Mouse (Mus musculus): ENCODE measurements around the gene Cep104. TPM values are rescaled to one million over a fixed set of nuclear protein-coding genes. Genes with fewer than 3 reads are reported as not detected.

Gene Cep104
- polyA plus RNA-seq (2014; fragmentation: Nextera tagmentation; extraction: Ambion mirVana): 18.9 and 21.4 TPM in 2 replicates

- peak; percentile 97 for DNase-seq
- WGBS: under 1% methylated on average over 68 of the region's 68 CpGs
- Histone ChIP-seq H3K36me3 (ENCODE audit: insufficient read depth) (peaks cover 23% of the 10 kb centered on the region), H3K27me3 (ENCODE audit: insufficient read depth, low read length) (no peaks in the 10 kb centered on the region), H3K9me3 (ENCODE audit: low read depth, low read length) (no peaks in the 10 kb centered on the region), H3K27ac (ENCODE audit: low read depth) (no peak within 1 kb of the TSS), H3K9ac (peak within 1 kb of the TSS; percentile 66), H3K4me2 (peak within 1 kb of the TSS; percentile 73), H3K4me3 (ENCODE audit: low read depth, low read length) (peak within 1 kb of the TSS; percentile 72), H3K4me1 (ENCODE audit: insufficient read depth) (peaks cover 4% of the 10 kb centered on the region)
- TF ChIP-seq CTCF (IDR thresholded peaks at IDR 0.05; ENCODE audit: low read depth): no peak
- peak; percentile 99 for ATAC-seq (ENCODE audit: insufficient read depth)
These were observed at the start of gene Cep104, which contains the start of gene Dffb for GRCm38 (mm10) chr4:153974431-153975291. Gene Cep104, plus strand, starts transcription at chr4:153975194. Gene Dffb, minus strand, starts transcription at chr4:153975126.

- no peak overlapping the region for H3K9ac ChIP-seq
- ATAC-seq (ENCODE audit: insufficient read depth) (no peak), DNase-seq (no peak)
- no peaks in the 10 kb centered on the region for H3K27me3 ChIP-seq (ENCODE audit: insufficient read depth, low read length)
- H3K4me2 ChIP-seq: no peak overlapping the region
- H3K27ac ChIP-seq (ENCODE audit: low read depth): no peak overlapping the region
- TF ChIP-seq CTCF (IDR thresholded peaks at IDR 0.05; ENCODE audit: low read depth): no peak
- no peaks in the 10 kb centered on the region for H3K4me1 ChIP-seq (ENCODE audit: insufficient read depth)
- H3K9me3 ChIP-seq (ENCODE audit: low read depth, low read length): no peaks in the 10 kb centered on the region
- H3K4me3 ChIP-seq (ENCODE audit: low read depth, low read length): no peak overlapping the region
- 76% methylated on average over 11 of the region's 11 CpGs for WGBS
- no peaks in the 10 kb centered on the region for H3K36me3 ChIP-seq (ENCODE audit: insufficient read depth)
These were observed 46.2 kb upstream of the Cep104 start for GRCm38 (mm10) chr4:153928772-153929299.

GRCm38 (mm10) chr4:153929425-153929824, 45.6 kb upstream of the Cep104 start:
- DNase-seq (no peak), ATAC-seq (ENCODE audit: insufficient read depth) (no peak)

GRCm38 (mm10) chr4:153929921-153930320, 45.1 kb upstream of the Cep104 start:
- H3K9ac ChIP-seq: no peak overlapping the region
- DNase-seq: no peak
- no peak overlapping the region for H3K27ac ChIP-seq (ENCODE audit: low read depth)
- H3K9me3 ChIP-seq (ENCODE audit: low read depth, low read length): no peaks in the 10 kb centered on the region
- H3K27me3 ChIP-seq (ENCODE audit: insufficient read depth, low read length): no peaks in the 10 kb centered on the region
- 64% methylated on average over 4 of the region's 4 CpGs for WGBS
- H3K4me3 ChIP-seq (ENCODE audit: low read depth, low read length): no peak overlapping the region
- TF ChIP-seq CTCF (IDR thresholded peaks at IDR 0.05; ENCODE audit: low read depth): no peak
- ATAC-seq (ENCODE audit: insufficient read depth): no peak
- H3K4me2 ChIP-seq: no peak overlapping the region
- no peaks in the 10 kb centered on the region for H3K4me1 ChIP-seq (ENCODE audit: insufficient read depth)
- H3K36me3 ChIP-seq (ENCODE audit: insufficient read depth): no peaks in the 10 kb centered on the region

More at GRCm38 (mm10) chr4:153929425-153929824, 45.6 kb upstream of the Cep104 start:
- Histone ChIP-seq H3K9me3 (ENCODE audit: low read depth, low read length) (no peaks in the 10 kb centered on the region), H3K27ac (ENCODE audit: low read depth) (no peak overlapping the region), H3K27me3 (ENCODE audit: insufficient read depth, low read length) (no peaks in the 10 kb centered on the region), H3K36me3 (ENCODE audit: insufficient read depth) (no peaks in the 10 kb centered on the region), H3K4me1 (ENCODE audit: insufficient read depth) (no peaks in the 10 kb centered on the region), H3K9ac (no peak overlapping the region), H3K4me3 (ENCODE audit: low read depth, low read length) (no peak overlapping the region), H3K4me2 (no peak overlapping the region)
- WGBS: 57% methylated on average over 10 of the region's 10 CpGs
- TF ChIP-seq CTCF (IDR thresholded peaks at IDR 0.05; ENCODE audit: low read depth): no peak

GRCm38 (mm10) chr4:153943243-153943642, 31.8 kb upstream of the Cep104 start:
- DNase-seq (peak; percentile 34), ATAC-seq (ENCODE audit: insufficient read depth) (no peak)
- WGBS: 52% methylated on average over 4 of the region's 4 CpGs
- Histone ChIP-seq H3K36me3 (ENCODE audit: insufficient read depth) (no peaks in the 10 kb centered on the region), H3K9ac (no peak overlapping the region), H3K4me1 (ENCODE audit: insufficient read depth) (no peaks in the 10 kb centered on the region), H3K4me2 (no peak overlapping the region), H3K4me3 (ENCODE audit: low read depth, low read length) (no peak overlapping the region), H3K27ac (ENCODE audit: low read depth) (no peak overlapping the region), H3K9me3 (ENCODE audit: low read depth, low read length) (no peaks in the 10 kb centered on the region), H3K27me3 (ENCODE audit: insufficient read depth, low read length) (peaks cover 5% of the 10 kb centered on the region; the same call in 1 of the 2 replicates)
- peak; percentile 70 for TF ChIP-seq CTCF (IDR thresholded peaks at IDR 0.05; ENCODE audit: low read depth)

- H3K9ac ChIP-seq: no peak overlapping the region
- 51% methylated on average over 6 of the region's 6 CpGs for WGBS
- no peak overlapping the region for H3K4me2 ChIP-seq
- H3K4me3 ChIP-seq (ENCODE audit: low read depth, low read length): no peak overlapping the region
- DNase-seq (no peak), ATAC-seq (ENCODE audit: insufficient read depth) (no peak)
- no peaks in the 10 kb centered on the region for H3K9me3 ChIP-seq (ENCODE audit: low read depth, low read length)
- TF ChIP-seq CTCF (IDR thresholded peaks at IDR 0.05; ENCODE audit: low read depth): no peak
- no peaks in the 10 kb centered on the region for H3K4me1 ChIP-seq (ENCODE audit: insufficient read depth)
- H3K27ac ChIP-seq (ENCODE audit: low read depth): no peak overlapping the region
- H3K36me3 ChIP-seq (ENCODE audit: insufficient read depth): no peaks in the 10 kb centered on the region
- peaks cover 5% of the 10 kb centered on the region; the same call in 1 of the 2 replicates for H3K27me3 ChIP-seq (ENCODE audit: insufficient read depth, low read length)
These were observed 30.7 kb upstream of the Cep104 start for GRCm38 (mm10) chr4:153944261-153944660.

- Histone ChIP-seq H3K27ac (ENCODE audit: low read depth) (no peak overlapping the region), H3K9me3 (ENCODE audit: low read depth, low read length) (no peaks in the 10 kb centered on the region), H3K27me3 (ENCODE audit: insufficient read depth, low read length) (peaks cover 5% of the 10 kb centered on the region; the same call in 1 of the 2 replicates), H3K36me3 (ENCODE audit: insufficient read depth) (no peaks in the 10 kb centered on the region), H3K4me3 (ENCODE audit: low read depth, low read length) (no peak overlapping the region), H3K4me1 (ENCODE audit: insufficient read depth) (no peaks in the 10 kb centered on the region), H3K9ac (no peak overlapping the region), H3K4me2 (no peak overlapping the region)
- 70% methylated on average over 6 of the region's 6 CpGs for WGBS
- no peak for TF ChIP-seq CTCF (IDR thresholded peaks at IDR 0.05; ENCODE audit: low read depth)
- DNase-seq (no peak), ATAC-seq (ENCODE audit: insufficient read depth) (no peak)
These were observed 29.3 kb upstream of the Cep104 start for GRCm38 (mm10) chr4:153945741-153946140.

Measured in lung, embryonic 14.5 days (tissue).